Mouse (Mus musculus): Measurements from ENCODE around the gene Gm45717. TPM values are rescaled to one million over a fixed set of nuclear protein-coding genes. Genes with fewer than 3 reads are reported as not detected.
"Not testable (repeated sequence)": the region's sequence is repeated elsewhere in the genome, so short reads cannot be mapped to it uniquely, and the experiment has no call there.

Gene Gm45717
- total and polyA plus RNA-seq, 3 experiments: not detected

- TF ChIP-seq UBTF (IDR thresholded peaks at IDR 0.05; ENCODE audit: borderline replicate concordance, insufficient read depth, low read depth, low read length) (peak; percentile 95), TBP (IDR thresholded peaks at IDR 0.05; ENCODE audit: low read depth, low read length) (peak; percentile 98), HCFC1 (IDR thresholded peaks at IDR 0.05; ENCODE audit: low read depth, low read length) (no peak), ZNF384 (IDR thresholded peaks at IDR 0.05; ENCODE audit: low read depth, low read length) (peak; percentile 63), CHD2 (IDR thresholded peaks at IDR 0.05; ENCODE audit: low read length) (no peak), EP300 (IDR thresholded peaks at IDR 0.05; ENCODE audit: low read depth in 1 of 2, low read length in 2 of 2) (peak in 1 of 2 experiments; percentile 59; a peak in 2 of 4 replicates), JUND (IDR thresholded peaks at IDR 0.05; ENCODE audit: low read depth, low read length) (no peak), USF2 (IDR thresholded peaks at IDR 0.05; ENCODE audit: borderline replicate concordance in 1 of 2, insufficient read depth in 1 of 2, low read depth in 1 of 2, low read length in 2 of 2) (no peak)
- Histone ChIP-seq H3K27me3 (ENCODE audit: control insufficient read depth in 1 of 2, insufficient read depth in 2 of 2, low read length in 2 of 2) (peaks cover 3 to 6% of the 10 kb centered on the region in 2 experiments; a peak in 3 of 4 replicates), H3K4me1 (ENCODE audit: control insufficient read depth in 1 of 2, insufficient read depth in 2 of 2, low read length in 2 of 2) (no peaks in the 10 kb centered on the region), H3K36me3 (ENCODE audit: control insufficient read depth in 1 of 2, insufficient read depth in 2 of 2, low read length in 2 of 2) (no peaks in the 10 kb centered on the region), H3K9ac (ENCODE audit: control insufficient read depth, low read depth, low read length, poor library complexity, severe bottlenecking) (no peak overlapping the region), H3K4me3 (ENCODE audit: control insufficient read depth in 1 of 2, insufficient read depth in 1 of 2, low read depth in 2 of 2, low read length in 2 of 2) (no peak overlapping the region), H3K79me2 (ENCODE audit: control insufficient read depth, insufficient read depth, low read length, poor library complexity) (no peaks in the 10 kb centered on the region), H3K9me3 (replicated peaks; ENCODE audit: insufficient read depth, low read length) (no peaks in the 10 kb centered on the region), H3K27ac (ENCODE audit: control insufficient read depth, low read depth, low read length) (no peak overlapping the region)
- DNase-seq (ENCODE audit: low read depth, low spot score): peak; percentile 53
Measured at GRCm38 (mm10) chr7:140981704-140982103, 26.0 kb upstream of the Gm45717 start.

GRCm38 (mm10) chr7:140976720-140977119 is 21.0 kb upstream of the Gm45717 start:
- not testable (repeated sequence) for H3K36me3 ChIP-seq (ENCODE audit: control insufficient read depth in 1 of 2, insufficient read depth in 2 of 2, low read length in 2 of 2); H3K27ac ChIP-seq (ENCODE audit: control insufficient read depth, low read depth, low read length); DNase-seq (ENCODE audit: low read depth, low spot score); H3K9me3 ChIP-seq (replicated peaks; ENCODE audit: insufficient read depth, low read length); H3K27me3 ChIP-seq (ENCODE audit: control insufficient read depth in 1 of 2, insufficient read depth in 2 of 2, low read length in 2 of 2); H3K79me2 ChIP-seq (ENCODE audit: control insufficient read depth, insufficient read depth, low read length, poor library complexity); H3K4me3 ChIP-seq (ENCODE audit: control insufficient read depth in 1 of 2, insufficient read depth in 1 of 2, low read depth in 2 of 2, low read length in 2 of 2); H3K9ac ChIP-seq (ENCODE audit: control insufficient read depth, low read depth, low read length, poor library complexity, severe bottlenecking); H3K4me1 ChIP-seq (ENCODE audit: control insufficient read depth in 1 of 2, insufficient read depth in 2 of 2, low read length in 2 of 2)

- Histone ChIP-seq H3K4me1 (ENCODE audit: control insufficient read depth in 1 of 2, insufficient read depth in 2 of 2, low read length in 2 of 2) (no peaks in the 10 kb centered on the region), H3K27me3 (ENCODE audit: control insufficient read depth in 1 of 2, insufficient read depth in 2 of 2, low read length in 2 of 2) (peaks cover 0 to 6% of the 10 kb centered on the region in 2 experiments; a peak in 3 of 4 replicates), H3K36me3 (ENCODE audit: control insufficient read depth in 1 of 2, insufficient read depth in 2 of 2, low read length in 2 of 2) (no peaks in the 10 kb centered on the region), H3K79me2 (ENCODE audit: control insufficient read depth, insufficient read depth, low read length, poor library complexity) (no peaks in the 10 kb centered on the region), H3K4me3 (ENCODE audit: control insufficient read depth in 1 of 2, insufficient read depth in 1 of 2, low read depth in 2 of 2, low read length in 2 of 2) (no peak overlapping the region), H3K9me3 (replicated peaks; ENCODE audit: insufficient read depth, low read length) (no peaks in the 10 kb centered on the region), H3K9ac (ENCODE audit: control insufficient read depth, low read depth, low read length, poor library complexity, severe bottlenecking) (no peak overlapping the region), H3K27ac (ENCODE audit: control insufficient read depth, low read depth, low read length) (no peak overlapping the region)
- no peak for DNase-seq (ENCODE audit: low read depth, low spot score)
- TF ChIP-seq SIN3A (IDR thresholded peaks at IDR 0.05; ENCODE audit: low read length): no peak
- no peak for TF ChIP-seq ELF1 (IDR thresholded peaks at IDR 0.05; ENCODE audit: low read depth, low read length)
- TF ChIP-seq MYC (IDR thresholded peaks at IDR 0.05; ENCODE audit: low read depth, low read length): no peak
- TF ChIP-seq TBP (IDR thresholded peaks at IDR 0.05; ENCODE audit: low read depth, low read length): no peak
- TF ChIP-seq MYB (IDR thresholded peaks at IDR 0.05; ENCODE audit: low read depth, low read length): no peak
- no peak for TF ChIP-seq ZC3H11A (IDR thresholded peaks at IDR 0.05; ENCODE audit: low read depth, low read length)
Measured at GRCm38 (mm10) chr7:140975465-140975864, 19.7 kb upstream of the Gm45717 start.
